24 mouse cellular contexts compared by ENCODE assay signal in genomic region chr1:37246476-37246875, GRCm38 (mm10). TPM values are rescaled to one million over a fixed set of nuclear protein-coding genes. Genes with fewer than 3 reads are reported as not detected.
DNase-seq lines count a peak whose midpoint lies in the region; TF ChIP-seq lines count a peak whose summit lies in the region.
"Had no signal": no experiment of that assay in that cellular context is flagged by ENCODE, and none has a peak within 500 bp of the region (broad histone marks: within the 10 kb centered on the region; RNA-seq: fewer than 3 reads in every experiment).

No protein-coding gene starts in this region.

- no peaks in the 10 kb centered on the region; the same call in none of the 2 replicates for H3K27me3 ChIP-seq in E14TG2a.4 (ENCODE audit: insufficient read depth, low read length)
- H3K27me3 ChIP-seq: forebrain, embryonic 13.5 days; heart, embryonic 12.5 days; heart, embryonic 15.5 days; hindbrain, embryonic 13.5 days; intestine, embryonic 15.5 days had no signal

- H3K4me1 ChIP-seq in E14TG2a.4 (replicated peaks; ENCODE audit: low read depth, low read length) = peaks cover 31% of the 10 kb centered on the region
- peaks cover 0 to 3% of the 10 kb centered on the region in 2 experiments; a peak in 1 of 4 replicates for H3K4me1 ChIP-seq in ES-E14 (ENCODE audit: control insufficient read depth in 2 of 2, insufficient read depth in 2 of 2, low read length in 2 of 2, poor library complexity in 1 of 2)
- H3K4me1 ChIP-seq: forebrain, embryonic 10.5 days; heart, embryonic 12.5 days; heart, embryonic 15.5 days; hindbrain, embryonic 10.5 days; hindbrain, embryonic 13.5 days had no signal

- H3K27ac ChIP-seq in ES-E14 (ENCODE audit: insufficient read depth, low read depth, low read length, poor library complexity, severe bottlenecking) = no peak overlapping the region
- H3K27ac ChIP-seq: forebrain, embryonic 10.5 days; forebrain, embryonic 13.5 days; gastrocnemius, adult 2 months; heart, embryonic 15.5 days; hindbrain, embryonic 10.5 days; hindbrain, embryonic 13.5 days; intestine, embryonic 15.5 days had no signal

- H3K36me3 ChIP-seq in E14TG2a.4 (ENCODE audit: insufficient read depth, low read length) = no peaks in the 10 kb centered on the region
- no peaks in the 10 kb centered on the region for H3K36me3 ChIP-seq in ES-E14 (ENCODE audit: control insufficient read depth, insufficient read depth, low read length, poor library complexity, severe bottlenecking)
- H3K36me3 ChIP-seq: forebrain, embryonic 10.5 days; heart, embryonic 12.5 days; heart, embryonic 15.5 days; hindbrain, embryonic 10.5 days; hindbrain, embryonic 13.5 days; intestine, embryonic 15.5 days had no signal

- no peak for TF ChIP-seq CTCF in E14TG2a.4 (conservative IDR thresholded peaks at IDR 0.05; ENCODE audit: low read length)

- H3K4me3 ChIP-seq in E14TG2a.4 (replicated peaks; ENCODE audit: low read length) (0 out of 2 replicates have a peak overlapping the region, but pooled peaks have one; percentile 27), ES-E14 (ENCODE audit: insufficient read depth in 1 of 2, low read depth in 1 of 2, low read length in 2 of 2, poor library complexity in 1 of 2, severe bottlenecking in 1 of 2) (peak overlapping the region; percentile 19 to 64; a peak in 3 of 4 replicates)
- H3K4me3 ChIP-seq: forebrain, embryonic 10.5 days; forebrain, embryonic 13.5 days; gastrocnemius, adult 2 months; heart, embryonic 12.5 days; heart, embryonic 15.5 days; hindbrain, embryonic 10.5 days; hindbrain, embryonic 13.5 days; intestine, embryonic 15.5 days had no signal

- H3K9ac ChIP-seq in ES-E14 (ENCODE audit: insufficient read depth, low read depth, low read length, poor library complexity, severe bottlenecking) = no peak overlapping the region
- H3K9ac ChIP-seq: forebrain, embryonic 13.5 days; heart, embryonic 12.5 days; heart, embryonic 15.5 days; hindbrain, embryonic 13.5 days; intestine, embryonic 15.5 days had no signal

- in situ Hi-C loops in ES-E14 (cut with MboI; ENCODE audit: low sequenced_read_pairs in 2 of 2, unreplicated experiment in 2 of 2) = loop anchor here (5.0 to 25.0 kb wide), 2 partner anchors 459 to 464 kb away; no protein-coding TSS in a partner anchor

- H3K9me3 ChIP-seq in E14TG2a.4 (ENCODE audit: low read length) (no peaks in the 10 kb centered on the region), ES-E14 (ENCODE audit: control insufficient read depth, insufficient read depth, low read depth, low read length) (no peaks in the 10 kb centered on the region)
- H3K9me3 ChIP-seq: forebrain, embryonic 10.5 days; heart, embryonic 12.5 days; heart, embryonic 15.5 days; hindbrain, embryonic 10.5 days; hindbrain, embryonic 13.5 days; intestine, embryonic 15.5 days had no signal

- DNase-seq in ES-E14 (ENCODE audit: low read depth, low spot score) (no peak), ZHBTc4 (ENCODE audit: low read depth, low spot score) (peak; percentile 69)
- DNase-seq in layer of hippocampus, postnatal 14 days (ENCODE audit: low spot score in 2 of 2) = no peak
- no peak for DNase-seq in frontal cortex, postnatal 25 days (ENCODE audit: low spot score in 2 of 2)
- DNase-seq in kidney, adult 8-10 months = no peak
- DNase-seq: adrenal gland, postnatal 10 days; adrenal gland, postnatal 36 days; cerebellum, adult 18-20 months; cerebellum, adult 9-10 months; cerebellum, postnatal 14 days; gastrocnemius, adult 2 months; gastrocnemius, postnatal 14 days; heart, adult 18-20 months; heart, postnatal 10 days; heart, postnatal 36 days; kidney, adult 11 months had no signal

TF ChIP-seq in ES-E14, 5 proteins besides CTCF, POLR2A, EP300 and RAD21:
- no peak for TF ChIP-seq HCFC1 (IDR thresholded peaks at IDR 0.05; ENCODE audit: borderline replicate concordance, insufficient read depth, low read length)
- no peak for TF ChIP-seq ZC3H11A (IDR thresholded peaks at IDR 0.05; ENCODE audit: borderline replicate concordance, low read depth, low read length)
- no peak for TF ChIP-seq ZNF384 (IDR thresholded peaks at IDR 0.05; ENCODE audit: low read depth, low read length)
- no peak for TF ChIP-seq CHD2 (IDR thresholded peaks at IDR 0.05; ENCODE audit: low read depth, low read length)
- TF ChIP-seq MAFK (IDR thresholded peaks at IDR 0.05; ENCODE audit: insufficient read depth, low read depth, low read length) = no peak

RNA-seq across cellular contexts. Expression of gene Cnga3, which starts 32.2 kb away (rescaled TPM):
- 4.5 and 10.9 TPM in 2 replicates for total RNA-seq in ES-E14 (2012; rRNA removed)
- under 1 TPM; 0.81 to 0.85 TPM for total RNA-seq in layer of hippocampus, postnatal 14 days (2021)

RNA-seq across cellular contexts. Expression of gene Inpp4a, which starts 53.2 kb away (rescaled TPM):
- 4.0 and 5.5 TPM in 2 replicates for total RNA-seq in ES-E14 (2012; rRNA removed)
- total RNA-seq in layer of hippocampus, postnatal 14 days (2021) = 100 to 1,000 TPM; 123 to 132 TPM

Comparison
In these comparisons a context has a peak if more than half of its experiments do, and no peak if none do; other contexts are left out.
1. RNA of gene Inpp4a, which starts 53.2 kb away (total RNA-seq): 123 to 132 TPM in layer of hippocampus, postnatal 14 days; 4.0 to 5.5 TPM in ES-E14; every median in the first group is over 10 times any median in the second.